Mouse (Mus musculus) right cerebral cortex, postnatal 10 days (tissue): ENCODE results near the gene Atp13a1.

Experiments used
- DNase-seq, 2 experiments: peaks; one replicate each; pipeline ENCODE4 v3.0.0; 2021; ENCODE audit warnings: low spot score in 2 of 2

Atp13a1 gene

DNA sequence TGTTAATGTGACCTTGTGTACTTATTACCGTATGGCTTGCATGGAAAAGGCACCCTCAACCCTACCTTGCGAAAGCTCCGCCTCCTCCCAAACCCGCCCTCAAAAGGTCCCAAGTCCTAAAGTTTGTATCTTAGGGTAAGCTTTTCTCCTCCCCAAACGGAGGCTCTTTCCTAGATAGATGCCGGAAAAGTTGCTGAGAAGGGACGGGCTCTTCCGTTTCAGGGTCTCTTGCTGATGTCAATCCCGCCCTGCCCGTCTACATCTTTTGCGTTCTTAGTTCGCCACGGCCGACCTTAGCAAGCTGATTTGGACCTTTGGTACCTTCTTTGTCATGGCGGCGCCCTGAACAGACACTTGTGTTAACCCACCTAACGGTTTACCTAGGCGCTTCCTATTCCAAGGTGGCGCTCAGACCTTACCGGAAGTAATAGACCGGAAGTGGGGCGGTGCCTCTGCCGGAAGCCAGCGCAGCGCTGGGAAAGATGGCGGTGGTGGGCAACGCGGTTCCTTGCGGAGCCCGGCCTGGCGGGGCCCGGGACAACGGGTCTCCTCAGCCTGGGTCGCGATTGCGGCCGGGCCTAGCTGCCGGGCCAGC, at the start of gene Atp13a1, which contains the start of gene Zfp866:
Atp13a1 (plus strand) TSS at position 391 of the 595 bp plus-strand sequence.
Zfp866 (minus strand) TSS at position 406 of the 595 bp plus-strand sequence.
- DNase-seq: peak; percentile 93

DNA sequence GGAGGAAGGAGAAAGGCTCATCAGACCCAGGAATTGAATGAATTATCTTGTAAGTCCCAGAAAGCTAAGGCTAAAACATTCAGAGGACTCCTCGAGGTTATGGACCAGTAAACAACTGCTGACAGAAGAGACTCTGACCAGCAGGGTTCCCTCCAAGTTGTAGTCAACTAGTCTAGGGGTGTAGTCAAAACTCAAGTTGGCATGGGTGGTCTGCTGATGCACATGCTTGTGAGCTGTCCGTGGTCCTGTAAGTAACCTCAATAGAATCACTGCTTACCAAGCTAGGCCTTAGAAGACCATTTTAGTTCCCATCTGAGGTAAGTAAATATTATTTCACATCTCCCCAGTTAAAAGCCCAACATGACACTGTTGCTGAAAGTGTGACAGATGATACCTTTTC, 49.7 kb upstream of the Atp13a1 start:
- no peak for DNase-seq

DNA sequence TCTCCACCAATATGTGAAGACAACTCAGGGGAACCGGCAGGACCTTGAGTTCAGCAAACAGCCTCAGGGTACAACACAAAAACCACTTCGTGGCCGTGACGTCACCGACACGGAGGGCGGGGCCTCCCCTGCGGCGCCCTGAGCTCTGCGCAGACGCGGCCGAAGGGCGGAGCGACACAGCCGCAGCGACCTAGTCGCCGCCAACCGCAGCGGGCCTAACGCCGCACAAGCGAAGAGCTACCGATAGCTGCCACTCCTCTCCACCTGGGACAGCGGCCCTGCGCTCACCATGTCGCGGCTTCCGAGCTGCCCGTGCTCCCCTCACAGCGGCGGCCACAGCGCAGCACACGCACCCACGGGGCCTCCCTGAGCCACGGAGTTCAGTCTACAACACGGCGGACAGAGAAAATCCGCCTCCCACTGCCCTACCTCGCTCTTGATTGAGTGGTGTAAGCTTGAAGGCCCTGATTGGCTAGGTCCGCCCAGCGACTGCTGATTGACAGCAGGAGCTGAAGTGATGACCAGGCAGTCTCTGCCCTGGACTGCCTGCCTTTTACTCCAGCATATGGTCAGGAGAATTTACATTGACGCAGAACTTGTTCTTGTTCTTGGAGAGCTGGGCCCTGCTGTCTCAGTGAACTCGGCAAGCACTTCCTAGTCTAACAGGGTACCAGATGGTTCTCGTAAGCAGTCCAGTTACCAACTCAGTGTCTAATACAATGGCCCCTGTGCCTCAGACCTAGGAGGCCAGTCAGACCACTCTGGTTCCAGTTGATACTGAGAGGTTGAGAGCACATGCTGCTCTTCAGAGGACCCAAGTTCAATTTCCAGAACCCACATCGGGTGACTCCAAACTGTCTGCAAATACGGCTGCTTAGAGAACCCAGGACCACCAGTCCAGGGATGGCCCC, 41.2 kb upstream of the Atp13a1 start, which contains the start of gene Zfp963:
Zfp963 (minus strand) TSS at position 427 of the 911 bp plus-strand sequence.
- peak; percentile 96 for DNase-seq

DNA sequence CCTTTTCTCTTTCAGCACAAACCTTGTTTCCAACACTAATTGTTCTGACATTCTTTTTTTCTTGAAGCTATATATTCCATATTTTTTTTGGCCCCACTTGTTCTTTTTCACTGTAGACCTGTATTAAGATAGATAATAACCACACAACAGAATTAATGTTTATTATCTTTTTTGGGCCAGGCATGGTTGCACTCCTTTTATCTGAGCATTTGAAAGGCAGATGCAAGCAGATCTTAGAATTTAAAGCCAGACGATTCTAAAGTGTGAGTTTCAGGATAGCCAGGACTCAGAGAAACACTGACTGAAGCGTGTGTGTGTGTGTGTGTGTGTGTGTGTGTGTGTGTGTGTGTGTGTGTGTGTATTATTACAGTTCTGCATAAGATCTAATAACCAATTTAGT, 38.5 kb upstream of the Atp13a1 start:
- DNase-seq: no peak

DNA sequence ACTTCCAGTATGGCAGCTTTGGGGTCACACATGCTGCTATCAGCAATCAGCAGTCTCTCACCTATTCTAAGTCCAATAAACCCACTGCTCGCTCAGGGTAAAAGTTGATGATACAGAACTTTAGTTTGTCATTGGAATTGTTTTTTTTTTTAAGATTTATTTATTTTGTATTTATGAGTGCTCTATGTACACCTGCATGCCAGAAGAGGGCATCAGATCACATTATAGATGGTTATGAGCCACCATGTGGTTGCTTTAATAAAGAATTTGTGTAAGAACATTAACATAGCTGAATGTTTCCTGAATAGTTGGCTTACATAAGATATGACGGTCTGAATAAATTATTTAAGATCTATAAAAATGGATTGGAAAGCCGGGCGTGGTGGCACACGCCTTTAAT, 32.6 kb upstream of the Atp13a1 start:
- DNase-seq: no peak

DNA sequence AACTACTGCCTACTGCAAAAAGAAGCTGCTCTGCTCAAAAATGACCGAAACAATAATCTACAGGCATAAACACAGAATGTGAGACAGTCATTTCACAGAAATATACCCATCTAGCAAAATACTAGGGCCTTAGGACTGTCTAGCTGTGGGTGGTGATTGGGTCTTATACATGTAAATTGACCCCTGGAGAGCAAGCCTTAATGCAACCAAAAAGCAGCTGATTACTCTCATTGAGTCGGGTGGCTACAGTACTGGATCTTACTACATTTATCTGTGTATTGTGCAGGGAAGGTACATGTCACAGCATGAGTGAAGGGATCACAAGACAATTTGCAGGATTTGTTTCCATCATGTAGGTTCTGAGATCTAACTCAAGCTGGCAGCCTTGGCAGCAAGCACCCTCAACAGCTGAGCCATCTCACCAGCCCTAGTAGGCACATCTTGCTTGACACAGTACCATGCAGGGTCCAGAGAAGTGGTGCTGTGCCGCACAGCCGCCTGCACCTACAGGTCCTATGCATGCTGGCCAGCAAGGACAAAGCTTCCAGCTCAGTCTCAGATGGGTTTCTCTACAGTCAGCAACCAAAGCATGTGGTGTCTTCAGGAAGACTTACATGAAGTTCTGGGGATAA, 29.0 kb upstream of the Atp13a1 start:
- DNase-seq: no peak

DNA sequence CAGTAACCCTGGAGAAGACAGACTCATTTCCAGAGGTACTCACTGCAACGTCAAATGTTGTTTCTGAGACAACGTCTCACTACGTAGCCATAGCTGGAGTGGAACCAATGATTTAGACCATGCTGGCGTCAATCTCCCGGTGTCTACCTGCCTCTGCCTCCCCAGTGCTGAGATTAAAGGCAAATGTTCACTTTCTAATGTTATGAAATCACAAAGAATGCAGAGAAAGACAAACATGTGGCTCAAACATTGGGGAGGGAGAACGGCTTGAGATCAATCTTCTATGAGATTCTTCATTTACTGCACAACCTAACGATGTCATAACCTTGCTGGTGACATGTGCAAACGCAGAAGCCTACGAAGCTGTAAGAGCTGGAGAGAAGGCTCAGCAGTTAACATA, 19.7 kb upstream of the Atp13a1 start:
- DNase-seq: peak in 1 of 2 experiments; percentile 12

DNA sequence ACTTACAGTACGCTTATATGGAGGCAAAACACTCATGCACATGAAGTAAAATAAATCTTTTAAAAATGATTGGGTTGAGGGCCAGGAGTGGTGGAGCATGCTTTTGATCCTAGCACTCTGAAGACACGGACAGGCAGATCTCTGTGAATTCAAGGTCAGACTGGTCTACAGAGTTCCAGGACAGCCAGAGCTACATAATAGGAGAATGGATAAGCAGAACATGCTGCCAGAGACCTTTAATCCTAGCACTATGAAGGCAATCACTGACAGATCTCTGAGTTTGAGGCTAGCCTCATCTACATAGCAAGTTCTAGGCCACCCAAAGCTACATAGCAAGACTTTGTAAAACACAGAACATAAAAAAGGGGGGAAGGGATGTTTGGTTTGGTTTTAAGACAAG, 18.9 kb upstream of the Atp13a1 start:
- peak in 1 of 2 experiments; percentile 17 for DNase-seq

DNA sequence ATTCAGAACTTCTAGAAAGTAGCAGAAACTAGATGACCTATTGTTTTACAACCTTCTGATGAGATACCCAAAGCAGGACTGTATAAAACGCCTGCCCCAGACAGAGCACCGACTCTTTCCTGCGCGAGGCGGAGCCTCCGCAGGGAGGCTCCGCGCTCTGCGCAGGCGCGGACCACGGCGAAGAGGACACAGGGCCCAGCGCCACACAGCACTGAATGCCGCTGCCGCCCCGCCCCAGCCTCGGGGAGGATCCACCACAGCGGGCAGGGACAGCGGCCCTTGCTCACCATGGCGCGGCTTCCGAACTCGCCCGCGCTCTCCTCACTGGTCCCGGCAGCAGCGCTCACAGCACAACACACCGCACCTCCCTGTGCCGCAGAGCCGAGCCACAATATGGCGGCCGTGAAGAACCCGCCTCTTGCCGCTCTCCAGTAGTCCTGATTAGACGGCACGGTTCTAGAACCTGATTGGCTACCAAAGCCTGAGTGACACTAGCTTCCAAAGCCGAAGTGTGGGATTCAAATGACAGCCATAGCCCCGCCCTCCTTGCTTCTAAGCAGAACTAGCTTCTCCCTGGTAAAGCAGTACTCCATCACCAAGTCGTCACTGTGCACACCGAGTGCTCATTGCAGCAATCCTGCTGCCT, 16.3 kb upstream of the Atp13a1 start, which contains the start of gene Gm20422:
Gm20422 (minus strand) TSS at position 384 of the 646 bp plus-strand sequence.
- DNase-seq: peak; percentile 95 to 97

DNA sequence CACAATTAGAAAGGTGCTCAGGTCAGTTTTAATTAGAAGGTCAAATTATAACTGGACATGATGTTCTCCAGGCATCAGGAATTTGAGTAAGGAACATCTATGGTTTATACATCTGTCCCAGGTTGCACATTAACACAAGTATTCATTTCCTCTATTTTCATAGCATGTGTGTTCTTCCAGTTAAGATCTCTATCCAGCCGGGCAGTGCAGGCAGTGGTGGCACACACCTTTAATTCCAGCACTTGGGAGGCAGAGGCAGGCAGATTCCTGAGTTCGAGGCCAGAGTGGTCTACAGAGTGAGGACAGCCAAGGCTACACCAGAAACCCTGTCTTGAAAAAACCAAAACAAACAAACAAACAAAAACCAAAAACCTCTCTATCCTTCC, 15.8 kb upstream of the Atp13a1 start:
- DNase-seq: peak in 1 of 2 experiments; percentile 28

DNA sequence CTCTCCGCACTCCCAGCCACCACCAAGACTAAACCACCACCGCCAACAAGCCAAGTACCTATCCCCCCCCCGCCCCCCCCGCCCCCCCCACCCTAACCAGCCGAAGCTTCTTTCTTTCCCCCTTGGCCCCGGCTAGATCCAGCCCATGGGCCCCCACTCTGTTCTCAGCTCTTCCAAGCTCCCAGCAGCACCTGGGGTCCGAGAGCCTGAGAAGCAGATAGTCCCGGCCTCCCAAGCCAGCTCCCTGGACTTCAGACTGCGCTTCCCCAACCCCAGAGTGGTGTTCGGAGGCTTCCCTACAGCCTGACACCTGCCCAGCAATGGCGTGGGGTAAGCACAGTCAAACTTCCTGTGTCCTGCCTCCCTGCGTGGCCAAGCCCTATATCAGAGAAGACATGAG, 13.9 kb upstream of the Atp13a1 start:
- DNase-seq: peak in 1 of 2 experiments; percentile 20

DNA sequence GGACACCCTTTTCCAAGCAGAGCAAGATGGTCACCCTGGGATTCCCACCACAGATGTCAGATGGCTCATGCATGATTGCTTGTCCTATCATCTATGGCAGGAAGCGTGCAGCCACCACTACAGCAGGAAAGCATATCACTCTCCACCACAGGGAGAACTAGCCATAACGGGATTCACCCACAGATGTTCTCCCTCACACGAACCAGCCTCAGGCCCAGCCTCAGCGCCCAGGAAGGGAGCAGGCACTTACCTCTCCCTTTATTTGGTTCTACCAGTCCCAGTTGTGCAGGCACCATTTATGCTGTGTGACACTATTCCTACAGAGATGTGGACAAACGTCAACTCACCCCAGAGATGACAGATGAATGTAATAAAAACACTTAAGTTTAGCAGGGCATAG, 1.9 kb upstream of the Atp13a1 start:
- peak in 1 of 2 experiments; percentile 18 for DNase-seq

DNA sequence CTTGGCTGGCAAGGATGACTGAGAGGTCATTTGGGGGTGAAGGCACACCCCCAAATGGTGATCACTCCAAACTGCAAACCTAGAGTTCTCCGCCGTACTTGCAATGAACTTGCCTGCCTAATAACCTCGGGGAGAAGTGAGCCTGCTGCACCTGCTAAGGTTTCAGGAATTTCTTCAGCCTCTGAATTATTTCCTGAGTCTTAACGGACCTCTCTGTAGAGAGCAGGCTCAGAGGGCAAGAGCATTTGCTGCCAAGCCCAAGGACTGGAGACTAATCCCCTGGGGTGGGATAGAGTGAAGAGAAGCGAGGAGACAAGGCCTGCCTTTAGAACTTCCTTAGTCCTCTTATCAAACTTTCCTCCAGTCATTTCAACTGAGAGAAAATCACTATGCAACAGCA, 1.2 kb upstream of the Atp13a1 start:
- DNase-seq: peak in 1 of 2 experiments; percentile 17

DNA sequence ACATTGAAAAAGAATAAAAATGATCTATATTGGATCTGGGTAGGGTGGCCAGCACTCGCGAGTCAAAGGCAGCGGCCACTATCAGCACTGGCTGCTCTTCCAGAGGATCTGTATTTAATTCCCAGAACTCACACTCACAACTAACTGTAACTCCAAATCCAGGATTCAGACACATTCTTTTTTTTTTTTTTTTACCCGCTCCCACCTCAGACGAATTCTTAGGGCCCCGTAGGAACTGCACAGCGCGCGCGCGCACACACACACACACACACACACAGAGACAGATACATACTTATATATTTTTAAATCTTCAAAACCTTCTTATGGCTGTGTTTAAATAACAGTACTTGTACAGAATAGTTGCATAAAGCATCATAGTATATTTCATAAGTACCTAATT, 599 bp upstream of the Atp13a1 start:
- peak in 1 of 2 experiments; percentile 20 for DNase-seq

DNA sequence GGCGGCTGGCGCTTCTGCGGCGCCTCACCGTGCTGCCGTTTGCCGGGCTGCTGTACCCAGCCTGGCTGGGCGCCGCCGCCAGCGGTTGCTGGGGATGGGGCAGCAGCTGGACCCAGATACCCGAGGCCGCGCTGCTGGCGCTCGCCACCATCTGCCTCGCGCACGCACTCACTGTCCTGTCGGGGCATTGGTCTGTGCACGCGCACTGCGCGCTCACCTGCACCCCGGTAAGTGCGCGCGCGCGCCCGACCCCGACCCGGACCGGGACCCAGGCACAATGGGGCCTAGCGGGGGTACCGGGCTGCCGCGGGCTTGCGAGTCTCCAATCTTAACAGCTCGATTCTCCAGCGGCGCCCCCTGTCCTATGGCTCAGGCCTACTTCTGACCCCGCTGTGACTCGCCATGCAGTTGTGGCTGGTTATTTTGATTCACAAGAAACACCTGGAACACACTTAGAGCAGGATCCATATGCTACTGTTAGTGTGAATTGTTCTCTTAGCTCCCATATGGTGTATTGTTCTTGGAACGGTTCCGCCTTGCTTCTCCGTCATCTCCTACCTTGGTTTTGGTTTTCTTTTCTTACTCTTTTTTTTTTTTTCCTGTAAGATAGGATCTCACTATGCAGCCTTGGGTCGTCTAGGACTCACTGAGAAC, 579 bp downstream of the Atp13a1 start:
- DNase-seq: peak; percentile 53

DNA sequence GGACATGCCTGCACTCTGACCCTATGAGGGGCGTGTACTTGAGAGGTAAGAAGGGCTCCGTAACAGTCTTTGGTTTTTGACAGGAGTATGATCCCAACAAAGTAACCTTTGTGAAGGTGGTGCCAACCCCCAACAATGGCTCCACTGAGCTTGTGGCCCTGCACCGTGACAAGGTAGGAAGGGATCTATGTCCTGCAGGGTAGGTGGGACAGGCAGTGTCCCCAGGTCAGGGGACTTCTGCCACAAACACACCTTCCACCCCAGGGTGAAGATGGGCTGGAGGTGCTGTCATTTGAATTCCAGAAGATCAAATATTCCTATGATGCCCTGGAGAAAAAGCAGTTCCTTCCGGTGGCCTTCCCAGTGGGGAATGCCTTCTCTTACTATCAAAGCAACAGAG, 2.7 kb downstream of the Atp13a1 start:
- peak; percentile 16 to 22 for DNase-seq

DNA sequence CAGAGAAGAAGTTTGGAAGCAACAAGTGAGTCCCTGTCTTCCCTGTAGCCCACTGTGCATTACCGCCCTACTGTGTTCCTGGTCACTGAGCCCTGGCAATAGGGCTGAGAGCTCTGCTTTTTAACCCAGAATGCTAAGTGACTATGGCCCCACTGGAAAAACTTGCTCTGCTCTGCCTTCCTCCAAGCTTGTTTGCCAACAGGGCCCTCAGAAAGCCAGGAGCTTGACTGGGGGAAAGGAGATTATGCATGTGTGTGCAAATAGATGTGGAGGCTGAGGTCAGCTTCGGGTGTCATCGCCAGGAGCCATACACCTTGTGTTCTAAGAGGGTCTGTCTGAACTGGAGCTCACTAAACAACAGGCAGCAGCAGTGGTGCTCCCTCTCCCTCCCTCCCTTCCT, 3.1 kb downstream of the Atp13a1 start:
- DNase-seq: peak in 1 of 2 experiments; percentile 19

DNA sequence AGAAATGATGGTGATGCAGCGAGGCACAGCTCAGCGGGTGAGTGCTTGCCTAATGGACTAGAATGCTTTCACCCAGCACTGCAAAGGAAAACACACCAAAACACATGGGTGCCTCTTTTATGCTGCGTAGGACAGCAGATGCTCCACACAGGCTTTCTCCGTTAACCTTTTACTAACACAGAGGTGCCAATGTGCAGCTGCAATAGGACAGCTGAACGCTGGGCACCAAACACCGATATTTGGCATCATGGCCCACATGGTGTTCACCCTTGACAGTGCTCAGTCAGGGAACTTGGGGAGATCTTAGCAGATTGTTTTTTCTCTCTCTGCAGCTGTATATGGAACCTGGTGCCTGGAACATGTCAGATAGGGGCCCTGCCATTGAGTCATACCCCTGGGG, 3.9 kb downstream of the Atp13a1 start:
- peak; percentile 11 to 20 for DNase-seq

DNA sequence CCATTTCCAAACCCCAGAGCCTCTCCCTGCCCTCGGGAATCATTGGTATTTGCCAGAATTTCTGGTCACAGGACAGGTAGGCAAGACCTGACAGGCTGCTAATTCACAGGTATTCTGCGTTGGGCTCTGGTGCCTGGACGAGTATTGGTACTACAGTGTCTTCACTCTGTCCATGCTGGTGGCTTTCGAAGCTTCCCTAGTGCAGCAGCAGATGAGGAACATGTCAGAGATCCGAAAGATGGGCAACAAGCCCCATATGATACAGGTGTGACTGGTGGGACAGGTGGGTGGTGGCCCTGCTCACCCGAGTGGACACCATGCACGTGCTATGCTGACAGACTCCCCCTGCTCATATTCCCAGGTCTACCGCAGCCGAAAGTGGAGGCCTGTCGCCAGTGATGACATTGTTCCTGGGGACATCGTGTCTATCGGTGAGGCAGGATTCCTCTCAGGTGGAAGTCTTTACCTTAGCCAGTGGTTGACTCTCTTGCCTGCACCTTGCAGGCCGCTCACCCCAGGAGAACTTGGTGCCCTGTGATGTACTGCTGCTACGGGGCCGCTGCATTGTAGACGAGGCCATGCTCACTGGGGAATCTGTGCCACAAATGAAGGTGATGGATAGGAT, 5.9 kb downstream of the Atp13a1 start:
- DNase-seq: peak; percentile 12 to 22

DNA sequence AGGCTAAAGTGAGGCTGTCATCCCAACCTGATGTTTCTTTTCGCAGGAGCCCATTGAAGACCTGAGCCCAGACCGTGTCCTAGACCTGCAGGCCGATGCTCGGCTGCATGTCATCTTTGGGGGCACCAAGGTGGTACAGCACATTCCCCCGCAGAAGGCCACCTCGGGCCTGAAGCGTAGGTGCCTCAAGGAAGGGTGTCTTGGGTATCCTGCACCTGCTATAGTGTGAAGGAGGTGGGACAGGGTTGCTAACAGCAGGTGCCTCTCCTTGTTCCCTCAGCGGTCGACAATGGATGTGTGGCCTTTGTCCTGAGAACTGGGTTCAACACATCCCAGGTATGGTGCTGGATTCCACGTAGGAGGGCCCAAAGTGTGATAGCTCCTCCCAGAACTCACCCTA, 6.7 kb downstream of the Atp13a1 start:
- DNase-seq: peak; percentile 14 to 20

DNA sequence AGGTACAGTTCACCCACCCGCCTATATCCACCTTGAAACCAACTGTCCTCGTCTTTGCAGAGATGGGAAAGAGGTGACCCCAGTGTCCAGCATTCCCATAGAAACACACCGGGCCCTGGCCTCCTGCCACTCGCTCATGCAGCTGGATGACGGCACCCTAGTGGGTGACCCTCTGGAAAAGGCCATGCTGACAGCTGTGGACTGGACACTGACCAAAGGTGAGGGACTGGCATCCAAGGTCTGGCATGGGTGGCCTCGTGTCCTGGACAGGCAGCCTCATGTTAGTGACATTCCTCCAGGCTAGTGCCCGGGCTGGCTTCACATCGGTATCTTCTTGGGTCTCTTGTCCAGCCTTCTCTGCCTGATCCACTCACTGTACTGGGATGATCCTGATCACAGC, 8.3 kb downstream of the Atp13a1 start:
- DNase-seq: peak; percentile 24 to 32
